Mouse (Mus musculus): Measurements from ENCODE around the gene Fam102a. TPM values are rescaled to one million over a fixed set of nuclear protein-coding genes. Genes with fewer than 3 reads are reported as not detected.

Fam102a gene
- polyA plus RNA-seq, 1 experiment = 40.2 TPM

DNA sequence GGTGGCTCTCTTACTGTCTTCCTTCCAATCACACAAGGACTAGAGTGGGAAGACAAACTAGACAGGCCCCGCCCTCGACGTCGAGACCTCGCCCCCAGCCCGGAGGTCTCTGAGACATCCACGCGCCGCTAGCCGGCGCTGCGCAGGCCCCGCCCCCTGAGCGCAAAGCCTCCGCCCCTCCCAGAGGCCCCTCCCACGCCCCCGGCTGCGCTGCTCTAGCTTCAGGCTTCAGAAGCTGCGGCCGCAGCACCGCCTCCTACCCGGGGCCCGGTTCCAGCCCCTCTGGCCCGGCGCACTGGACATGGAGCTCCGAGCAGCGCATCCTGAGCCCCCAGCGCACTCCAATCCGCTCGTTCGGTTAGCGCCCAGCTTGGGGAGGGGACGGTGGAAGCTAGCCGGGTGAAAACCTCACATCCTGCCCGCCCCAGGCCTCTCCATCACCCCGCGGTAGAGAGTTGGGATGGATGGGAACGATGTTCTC, 51.8 kb downstream of the Fam102a start, which contains the start of gene St6galnac4:
St6galnac4 (plus strand) TSS at position 225 of the 481 bp plus-strand sequence.
- H3K4me3 ChIP-seq (replicated peaks; ENCODE audit: insufficient read depth, low read depth, low read length) = peak within 1 kb of the TSS; percentile 95
- WGBS = under 1% methylated on average over 38 of the region's 38 CpGs
- TF ChIP-seq POLR2A (IDR thresholded peaks at IDR 0.05; ENCODE audit: borderline replicate concordance, insufficient read depth, low read length) (peak; percentile 70; the same call in 1 of the 2 replicates), CTCF (IDR thresholded peaks at IDR 0.05; ENCODE audit: borderline replicate concordance, insufficient read depth, low read depth, low read length) (peak; percentile 14; the same call in 1 of the 2 replicates)
- H3K4me1 ChIP-seq (ENCODE audit: control insufficient read depth, insufficient read depth, low read length) = peaks cover 13% of the 10 kb centered on the region; the same call in 1 of the 2 replicates
- H3K27me3 ChIP-seq (ENCODE audit: control insufficient read depth, insufficient read depth, low read length) = no peaks in the 10 kb centered on the region
- peak within 1 kb of the TSS; percentile 95 for H3K27ac ChIP-seq (ENCODE audit: insufficient read depth, low read length)
- DNase-seq = peak; percentile 90 to 92

DNA sequence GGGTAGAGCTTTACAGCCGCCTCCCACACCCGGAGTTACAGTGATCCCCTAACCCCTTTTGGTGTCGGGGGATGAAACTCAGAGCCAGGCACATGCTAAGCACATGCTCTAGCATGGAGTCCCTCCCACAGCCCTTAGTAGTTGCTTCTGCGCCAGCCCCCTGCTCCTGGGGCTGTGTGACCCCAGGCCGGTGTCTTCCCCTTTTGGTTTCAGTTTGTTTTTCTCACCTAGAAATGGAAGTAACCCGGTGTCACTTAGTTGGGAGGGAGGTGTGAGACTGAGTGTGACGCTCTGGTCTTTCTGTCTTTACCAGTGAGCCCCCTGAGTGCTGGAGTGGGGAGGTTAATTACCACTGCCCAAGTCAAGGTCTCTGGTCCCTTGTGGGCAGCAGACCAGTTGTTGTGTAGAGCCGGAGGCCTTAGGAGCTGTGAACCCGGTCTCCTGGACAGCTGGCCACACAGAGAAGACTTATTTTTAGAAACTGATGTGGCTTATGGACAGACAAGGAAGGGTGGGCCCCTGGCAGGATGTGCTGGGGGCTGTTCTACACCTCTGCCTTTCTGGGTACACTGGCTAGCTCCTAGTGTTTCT, 52.7 kb downstream of the Fam102a start:
- H3K27me3 ChIP-seq (ENCODE audit: control insufficient read depth, insufficient read depth, low read length) = no peaks in the 10 kb centered on the region
- WGBS = 6% methylated on average over 9 of the region's 9 CpGs
- DNase-seq = peak in 1 of 2 experiments; percentile 57

DNA sequence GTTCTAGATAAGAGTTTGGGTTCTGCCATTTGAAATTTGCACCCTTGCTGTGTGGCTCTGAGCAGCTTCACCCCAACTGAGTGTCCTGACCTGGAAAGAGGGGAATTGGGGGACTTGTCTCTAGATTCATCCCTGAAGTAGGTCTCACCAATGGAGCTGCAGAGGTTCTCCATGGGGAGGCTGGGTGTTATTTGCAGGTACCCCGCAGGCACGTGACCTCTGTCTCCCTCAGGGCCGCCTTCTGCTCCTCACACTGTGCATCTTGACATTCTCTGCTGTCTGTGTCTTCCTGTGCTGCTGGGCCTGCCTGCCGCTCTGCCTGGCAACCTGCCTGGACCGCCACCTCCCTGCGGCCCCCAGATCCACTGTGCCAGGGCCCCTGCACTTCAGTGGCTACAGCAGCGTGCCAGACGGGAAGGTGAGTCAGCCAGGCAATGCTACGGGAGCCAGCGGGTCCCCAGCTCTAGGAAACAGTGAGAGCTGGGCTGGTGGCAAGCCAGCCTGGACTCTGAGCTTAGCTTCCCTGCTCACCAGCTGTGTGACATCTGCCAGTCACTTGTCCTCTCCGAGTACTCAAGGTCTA, 54.2 kb downstream of the Fam102a start:
- no peaks in the 10 kb centered on the region for H3K27me3 ChIP-seq (ENCODE audit: control insufficient read depth, insufficient read depth, low read length)
- TF ChIP-seq CTCF (IDR thresholded peaks at IDR 0.05; ENCODE audit: borderline replicate concordance, insufficient read depth, low read depth, low read length) (no peak), POLR2A (IDR thresholded peaks at IDR 0.05; ENCODE audit: borderline replicate concordance, insufficient read depth, low read length) (0 out of 2 replicates have a peak, but pooled peaks have one; percentile 17)
- H3K4me3 ChIP-seq (replicated peaks; ENCODE audit: insufficient read depth, low read depth, low read length) = peak overlapping the region; percentile 76
- WGBS = 7% methylated on average over 11 of the region's 11 CpGs
- peak overlapping the region; percentile 95 for H3K27ac ChIP-seq (ENCODE audit: insufficient read depth, low read length)
- peak; percentile 91 to 95 for DNase-seq
- H3K4me1 ChIP-seq (ENCODE audit: control insufficient read depth, insufficient read depth, low read length) = peaks cover 24% of the 10 kb centered on the region; the same call in 1 of the 2 replicates

More for the DNA sequence above, 52.7 kb downstream of the Fam102a start:
- H3K4me1 ChIP-seq (ENCODE audit: control insufficient read depth, insufficient read depth, low read length) = peaks cover 18% of the 10 kb centered on the region; the same call in 1 of the 2 replicates
- peak overlapping the region; percentile 95 for H3K4me3 ChIP-seq (replicated peaks; ENCODE audit: insufficient read depth, low read depth, low read length)
- peak overlapping the region; percentile 95 for H3K27ac ChIP-seq (ENCODE audit: insufficient read depth, low read length)
- TF ChIP-seq CTCF (IDR thresholded peaks at IDR 0.05; ENCODE audit: borderline replicate concordance, insufficient read depth, low read depth, low read length) (no peak), POLR2A (IDR thresholded peaks at IDR 0.05; ENCODE audit: borderline replicate concordance, insufficient read depth, low read length) (no peak)

DNA sequence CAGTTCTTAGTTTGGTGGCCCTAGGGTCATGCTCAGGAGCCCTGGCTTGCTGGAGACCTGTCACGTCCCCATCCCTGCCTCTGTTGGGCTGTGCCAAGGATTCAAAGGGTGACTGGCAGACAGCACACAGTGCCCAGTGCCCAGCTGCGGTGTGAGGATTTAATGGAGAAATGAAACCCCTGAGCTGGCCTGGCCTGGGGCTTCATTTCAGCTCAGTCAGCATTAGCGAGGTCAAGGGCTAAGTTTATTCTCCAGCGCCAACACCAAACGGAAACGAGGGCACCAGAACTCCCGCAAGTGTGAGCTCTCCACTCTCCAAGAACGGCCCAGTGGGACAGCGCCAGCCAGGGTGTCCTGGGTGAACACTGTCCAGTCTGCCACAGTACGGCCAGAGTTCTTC, 55.1 kb downstream of the Fam102a start:
- H3K27ac ChIP-seq (ENCODE audit: insufficient read depth, low read length) = peak overlapping the region; percentile 95
- peaks cover 31% of the 10 kb centered on the region for H3K4me1 ChIP-seq (ENCODE audit: control insufficient read depth, insufficient read depth, low read length)
- TF ChIP-seq CTCF (IDR thresholded peaks at IDR 0.05; ENCODE audit: borderline replicate concordance, insufficient read depth, low read depth, low read length) (no peak), POLR2A (IDR thresholded peaks at IDR 0.05; ENCODE audit: borderline replicate concordance, insufficient read depth, low read length) (no peak)
- 11% methylated on average over 10 of the region's 10 CpGs for WGBS
- H3K4me3 ChIP-seq (replicated peaks; ENCODE audit: insufficient read depth, low read depth, low read length) = peak overlapping the region; percentile 76
- H3K27me3 ChIP-seq (ENCODE audit: control insufficient read depth, insufficient read depth, low read length) = no peaks in the 10 kb centered on the region
- peak in 1 of 2 experiments; percentile 55 for DNase-seq

DNA sequence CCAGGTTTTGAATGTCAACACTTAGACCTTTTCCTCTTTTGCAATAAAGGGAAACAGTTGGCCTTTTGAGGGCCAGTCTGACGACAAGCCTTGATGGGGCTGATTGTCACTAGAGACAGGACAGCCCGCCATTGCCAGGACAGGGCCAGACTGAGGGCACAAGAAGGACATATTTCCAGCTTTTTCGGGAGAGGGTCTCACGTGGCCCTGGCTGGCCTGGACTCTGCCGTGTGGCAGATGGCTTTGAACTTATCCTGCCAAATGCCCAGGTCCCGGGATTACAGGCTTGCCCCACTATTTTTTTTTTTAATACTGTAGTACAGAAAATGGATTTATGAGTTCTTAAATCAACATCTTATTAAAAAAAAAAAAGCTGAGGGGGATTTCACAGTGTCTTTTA, 56.1 kb downstream of the Fam102a start:
- TF ChIP-seq POLR2A (IDR thresholded peaks at IDR 0.05; ENCODE audit: borderline replicate concordance, insufficient read depth, low read length) (no peak), CTCF (IDR thresholded peaks at IDR 0.05; ENCODE audit: borderline replicate concordance, insufficient read depth, low read depth, low read length) (no peak)
- WGBS = 9% methylated on average over 6 of the region's 6 CpGs
- Histone ChIP-seq H3K4me1 (ENCODE audit: control insufficient read depth, insufficient read depth, low read length) (peaks cover 39% of the 10 kb centered on the region), H3K4me3 (replicated peaks; ENCODE audit: insufficient read depth, low read depth, low read length) (no peak overlapping the region), H3K27me3 (ENCODE audit: control insufficient read depth, insufficient read depth, low read length) (no peaks in the 10 kb centered on the region), H3K27ac (ENCODE audit: insufficient read depth, low read length) (no peak overlapping the region)
- DNase-seq = peak; percentile 47 to 67

DNA sequence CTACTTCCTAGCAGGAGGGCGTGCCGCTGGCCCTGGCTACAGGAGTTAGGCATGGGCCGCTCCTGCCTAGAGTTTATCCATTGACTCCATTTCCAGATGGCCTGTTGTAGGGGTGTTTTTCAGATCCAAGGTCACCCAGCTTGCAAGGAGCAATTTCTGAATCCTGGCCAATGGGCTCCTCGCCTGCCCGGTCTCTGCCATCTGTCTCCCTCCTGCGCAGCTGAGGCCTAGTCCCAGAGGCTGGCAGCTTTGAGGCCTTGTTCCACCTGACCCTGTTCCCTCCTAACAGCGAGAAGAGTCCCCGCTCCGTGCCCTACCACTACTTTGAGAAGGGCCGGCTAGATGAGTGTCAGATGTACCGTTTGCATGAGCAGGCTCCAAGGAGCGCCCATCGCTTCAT, 61.6 kb downstream of the Fam102a start:
- H3K27me3 ChIP-seq (ENCODE audit: control insufficient read depth, insufficient read depth, low read length) = no peaks in the 10 kb centered on the region
- 12% methylated on average over 13 of the region's 13 CpGs for WGBS
- peaks cover 71% of the 10 kb centered on the region for H3K4me1 ChIP-seq (ENCODE audit: control insufficient read depth, insufficient read depth, low read length)
- TF ChIP-seq CTCF (IDR thresholded peaks at IDR 0.05; ENCODE audit: borderline replicate concordance, insufficient read depth, low read depth, low read length) = no peak
- TF ChIP-seq POLR2A (IDR thresholded peaks at IDR 0.05; ENCODE audit: borderline replicate concordance, insufficient read depth, low read length) = no peak
- H3K4me3 ChIP-seq (replicated peaks; ENCODE audit: insufficient read depth, low read depth, low read length) = no peak overlapping the region
- H3K27ac ChIP-seq (ENCODE audit: insufficient read depth, low read length) = peak overlapping the region; percentile 78
- peak; percentile 92 to 95 for DNase-seq

DNA sequence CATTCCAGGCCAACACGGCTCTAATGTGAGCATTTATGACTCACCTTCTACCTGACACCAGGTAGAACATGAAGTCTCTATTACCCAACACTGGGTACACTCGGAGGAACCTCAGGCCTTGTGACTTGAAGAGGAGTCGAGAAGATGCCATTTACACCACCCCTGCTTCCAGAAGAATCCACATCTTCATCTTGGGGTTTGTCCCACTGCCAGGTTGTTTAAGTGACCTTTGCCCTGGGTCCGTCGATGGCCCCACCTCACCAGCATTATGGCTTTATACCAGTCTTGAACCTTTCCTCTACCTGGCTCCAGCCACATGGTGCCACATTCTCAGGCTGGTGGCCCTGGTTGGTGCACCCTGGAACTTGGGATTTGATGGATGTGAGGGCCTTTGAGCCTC, 62.1 kb downstream of the Fam102a start:
- peak overlapping the region; percentile 78 for H3K27ac ChIP-seq (ENCODE audit: insufficient read depth, low read length)
- no peak for DNase-seq
- H3K4me1 ChIP-seq (ENCODE audit: control insufficient read depth, insufficient read depth, low read length) = peaks cover 75% of the 10 kb centered on the region
- no peak overlapping the region for H3K4me3 ChIP-seq (replicated peaks; ENCODE audit: insufficient read depth, low read depth, low read length)
- WGBS = 36% methylated on average over 5 of the region's 5 CpGs
- H3K27me3 ChIP-seq (ENCODE audit: control insufficient read depth, insufficient read depth, low read length) = no peaks in the 10 kb centered on the region
- no peak for TF ChIP-seq POLR2A (IDR thresholded peaks at IDR 0.05; ENCODE audit: borderline replicate concordance, insufficient read depth, low read length)
- no peak for TF ChIP-seq CTCF (IDR thresholded peaks at IDR 0.05; ENCODE audit: borderline replicate concordance, insufficient read depth, low read depth, low read length)
